Mouse (Mus musculus) adrenal gland, postnatal 14 days (tissue): ENCODE results near the gene Nab2. TPM values are rescaled to one million over a fixed set of nuclear protein-coding genes. Genes with fewer than 3 reads are reported as not detected.
A peak's percentile ranks its signal among the peaks of the same experiment; 100 is the strongest.

Experiments
- DNase-seq: peaks from one replicate; pipeline ENCODE4 v3.0.0; 2021; ENCODE audit warnings: mixed read lengths
- total RNA-seq: library from RNA; stranded (reverse); gene quantifications from 2 replicates; pipeline ENCODE4 v1.2.3, GENCODE M21; 2021

Gene Nab2
- total RNA-seq, 1 experiment from 2014 or later, result 23.7 TPM

GRCm38 (mm10) chr10:127643553-127644238, 24.7 kb downstream of the Nab2 start:
- peak; percentile 89 for DNase-seq

- DNase-seq, result peak; percentile 90
Measured at GRCm38 (mm10) chr10:127642772-127643552, 25.4 kb downstream of the Nab2 start, which contains the start of gene Stat6. Gene Stat6, plus strand, starts transcription at chr10:127642986.

GRCm38 (mm10) chr10:127641861-127642771, 26.3 kb downstream of the Nab2 start:
- peak; percentile 95 for DNase-seq

GRCm38 (mm10) chr10:127640421-127640820, 27.9 kb downstream of the Nab2 start:
- DNase-seq, result no peak

GRCm38 (mm10) chr10:127632668-127633271, 35.6 kb downstream of the Nab2 start:
- no peak for DNase-seq

GRCm38 (mm10) chr10:127631261-127632214, 36.8 kb downstream of the Nab2 start:
- peak; percentile 30 for DNase-seq

GRCm38 (mm10) chr10:127626433-127626832, 41.9 kb downstream of the Nab2 start:
- DNase-seq, result peak; percentile 53

GRCm38 (mm10) chr10:127623439-127624216, 44.7 kb downstream of the Nab2 start:
- DNase-seq, result no peak

- no peak for DNase-seq
Measured at GRCm38 (mm10) chr10:127622661-127623060, 45.7 kb downstream of the Nab2 start.

- peak; percentile 87 for DNase-seq
Measured at GRCm38 (mm10) chr10:127622057-127622392, 46.3 kb downstream of the Nab2 start.

- peak; percentile 95 for DNase-seq
Measured at GRCm38 (mm10) chr10:127621191-127622056, 46.9 kb downstream of the Nab2 start.

- DNase-seq, result peak; percentile 28
Measured at GRCm38 (mm10) chr10:127620406-127621190, 47.8 kb downstream of the Nab2 start, which contains the start of gene Lrp1. Gene Lrp1, minus strand, starts transcription at chr10:127621148.

GRCm38 (mm10) chr10:127619941-127620405, 48.4 kb downstream of the Nab2 start:
- peak; percentile 43 for DNase-seq

- DNase-seq, result peak; percentile 44
Measured at GRCm38 (mm10) chr10:127619119-127619721, 49.1 kb downstream of the Nab2 start.

- DNase-seq, result peak; percentile 29
Measured at GRCm38 (mm10) chr10:127618173-127618572, 50.2 kb downstream of the Nab2 start.

GRCm38 (mm10) chr10:127617294-127617693, 51.1 kb downstream of the Nab2 start:
- peak; percentile 38 for DNase-seq

- peak; percentile 66 for DNase-seq
Measured at GRCm38 (mm10) chr10:127616261-127616679, 52.1 kb downstream of the Nab2 start.
